Mouse (Mus musculus): ENCODE measurements around the gene Hist1h1t. TPM values are rescaled to one million over a fixed set of nuclear protein-coding genes. Genes with fewer than 3 reads are reported as not detected.

Gene Hist1h1t
- polyA plus RNA-seq, 1 experiment = not detected

GRCm38 (mm10) chr13:23693856-23694440, 1.7 kb upstream of the Hist1h1t start:
- H3K36me3 ChIP-seq (ENCODE audit: control insufficient read depth, insufficient read depth, low read length) = peaks cover 9% of the 10 kb centered on the region
- 34% methylated on average over 6 of the region's 6 CpGs for WGBS
- no peaks in the 10 kb centered on the region for H3K27me3 ChIP-seq (ENCODE audit: control insufficient read depth, insufficient read depth, low read length)
- H3K4me3 ChIP-seq (ENCODE audit: low read depth, low read length) = no peak overlapping the region
- TF ChIP-seq CTCF (IDR thresholded peaks at IDR 0.05; ENCODE audit: extremely low read depth, insufficient read length, insufficient replicate concordance, low read depth, low read length) (no peak), POLR2A (IDR thresholded peaks at IDR 0.05; ENCODE audit: low read depth, low read length) (no peak)
- H3K27ac ChIP-seq (ENCODE audit: insufficient read depth, low read depth, low read length) = peak overlapping the region; percentile 42
- H3K4me1 ChIP-seq (ENCODE audit: control insufficient read depth, insufficient read depth, insufficient read length, low read length) = peaks cover 8% of the 10 kb centered on the region

GRCm38 (mm10) chr13:23694956-23695355, 658 bp upstream of the Hist1h1t start:
- Histone ChIP-seq H3K27ac (ENCODE audit: insufficient read depth, low read depth, low read length) (no peak overlapping the region), H3K4me1 (ENCODE audit: control insufficient read depth, insufficient read depth, insufficient read length, low read length) (peaks cover 4% of the 10 kb centered on the region; the same call in 1 of the 2 replicates), H3K36me3 (ENCODE audit: control insufficient read depth, insufficient read depth, low read length) (peaks cover 9% of the 10 kb centered on the region), H3K27me3 (ENCODE audit: control insufficient read depth, insufficient read depth, low read length) (no peaks in the 10 kb centered on the region), H3K4me3 (ENCODE audit: low read depth, low read length) (no peak overlapping the region)
- TF ChIP-seq CTCF (IDR thresholded peaks at IDR 0.05; ENCODE audit: extremely low read depth, insufficient read length, insufficient replicate concordance, low read depth, low read length) (no peak), POLR2A (IDR thresholded peaks at IDR 0.05; ENCODE audit: low read depth, low read length) (no peak)
- WGBS = 96% methylated on average over 9 of the region's 9 CpGs

- H3K27ac ChIP-seq (ENCODE audit: insufficient read depth, low read depth, low read length) = no peak overlapping the region
- WGBS = 67% methylated on average over 15 of the region's 15 CpGs
These were observed 454 bp downstream of the Hist1h1t start for GRCm38 (mm10) chr13:23696061-23696474.

GRCm38 (mm10) chr13:23697491-23698299, 2.1 kb downstream of the Hist1h1t start:
- Histone ChIP-seq H3K4me1 (ENCODE audit: control insufficient read depth, insufficient read depth, insufficient read length, low read length) (peaks cover 6% of the 10 kb centered on the region; the same call in 1 of the 2 replicates), H3K27me3 (ENCODE audit: control insufficient read depth, insufficient read depth, low read length) (no peaks in the 10 kb centered on the region), H3K4me3 (ENCODE audit: low read depth, low read length) (peak overlapping the region; percentile 69), H3K27ac (ENCODE audit: insufficient read depth, low read depth, low read length) (peak overlapping the region; percentile 82), H3K36me3 (ENCODE audit: control insufficient read depth, insufficient read depth, low read length) (peaks cover 1% of the 10 kb centered on the region; the same call in 1 of the 2 replicates)
- TF ChIP-seq POLR2A (IDR thresholded peaks at IDR 0.05; ENCODE audit: low read depth, low read length) = no peak
- TF ChIP-seq CTCF (IDR thresholded peaks at IDR 0.05; ENCODE audit: extremely low read depth, insufficient read length, insufficient replicate concordance, low read depth, low read length) = peak; percentile 59; the same call in 1 of the 2 replicates
- under 1% methylated on average over 32 of the region's 32 CpGs for WGBS

More at GRCm38 (mm10) chr13:23696061-23696474, 454 bp downstream of the Hist1h1t start:
- Histone ChIP-seq H3K4me1 (ENCODE audit: control insufficient read depth, insufficient read depth, insufficient read length, low read length) (peaks cover 4% of the 10 kb centered on the region; the same call in 1 of the 2 replicates), H3K4me3 (ENCODE audit: low read depth, low read length) (no peak overlapping the region), H3K36me3 (ENCODE audit: control insufficient read depth, insufficient read depth, low read length) (peaks cover 6% of the 10 kb centered on the region), H3K27me3 (ENCODE audit: control insufficient read depth, insufficient read depth, low read length) (no peaks in the 10 kb centered on the region)
- TF ChIP-seq CTCF (IDR thresholded peaks at IDR 0.05; ENCODE audit: extremely low read depth, insufficient read length, insufficient replicate concordance, low read depth, low read length) = no peak
- no peak for TF ChIP-seq POLR2A (IDR thresholded peaks at IDR 0.05; ENCODE audit: low read depth, low read length)

DNA sequence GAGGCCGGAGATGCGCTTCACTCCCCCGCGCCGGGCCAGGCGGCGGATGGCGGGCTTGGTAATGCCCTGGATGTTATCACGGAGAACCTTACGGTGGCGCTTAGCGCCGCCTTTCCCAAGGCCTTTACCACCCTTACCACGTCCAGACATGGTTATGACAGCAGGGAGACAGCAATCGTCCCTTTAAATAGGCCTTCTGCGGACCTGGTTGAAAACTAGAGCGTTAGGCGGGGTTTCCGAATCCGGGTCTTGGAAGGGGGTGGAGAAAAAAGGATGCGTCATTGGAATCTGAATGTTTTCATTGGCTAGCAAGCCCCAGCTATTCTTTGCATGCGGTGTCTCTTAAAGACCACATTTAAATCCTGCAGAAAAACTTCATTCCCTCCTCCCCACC, 2.7 kb downstream of the Hist1h1t start, which contains the start of gene Hist1h4c:
Hist1h4c (minus strand) TSS at position 155 of the 394 bp plus-strand sequence.
- Histone ChIP-seq H3K4me3 (ENCODE audit: low read depth, low read length) (peak within 1 kb of the TSS; percentile 69), H3K36me3 (ENCODE audit: control insufficient read depth, insufficient read depth, low read length) (no peaks in the 10 kb centered on the region; the same call in 1 of the 2 replicates), H3K27me3 (ENCODE audit: control insufficient read depth, insufficient read depth, low read length) (no peaks in the 10 kb centered on the region), H3K4me1 (ENCODE audit: control insufficient read depth, insufficient read depth, insufficient read length, low read length) (peaks cover 5% of the 10 kb centered on the region; the same call in 1 of the 2 replicates), H3K27ac (ENCODE audit: insufficient read depth, low read depth, low read length) (peak within 1 kb of the TSS; percentile 82)
- under 1% methylated on average over 22 of the region's 22 CpGs for WGBS
- TF ChIP-seq POLR2A (IDR thresholded peaks at IDR 0.05; ENCODE audit: low read depth, low read length) = peak; percentile 100
- TF ChIP-seq CTCF (IDR thresholded peaks at IDR 0.05; ENCODE audit: extremely low read depth, insufficient read length, insufficient replicate concordance, low read depth, low read length) = 0 out of 2 replicates have a peak, but pooled peaks have one; percentile 7

GRCm38 (mm10) chr13:23698996-23699395, 3.4 kb downstream of the Hist1h1t start:
- Histone ChIP-seq H3K4me1 (ENCODE audit: control insufficient read depth, insufficient read depth, insufficient read length, low read length) (peaks cover 5% of the 10 kb centered on the region; the same call in 1 of the 2 replicates), H3K27me3 (ENCODE audit: control insufficient read depth, insufficient read depth, low read length) (no peaks in the 10 kb centered on the region), H3K36me3 (ENCODE audit: control insufficient read depth, insufficient read depth, low read length) (no peaks in the 10 kb centered on the region; the same call in 1 of the 2 replicates), H3K4me3 (ENCODE audit: low read depth, low read length) (no peak overlapping the region), H3K27ac (ENCODE audit: insufficient read depth, low read depth, low read length) (no peak overlapping the region)
- no peak for TF ChIP-seq POLR2A (IDR thresholded peaks at IDR 0.05; ENCODE audit: low read depth, low read length)
- no peak for TF ChIP-seq CTCF (IDR thresholded peaks at IDR 0.05; ENCODE audit: extremely low read depth, insufficient read length, insufficient replicate concordance, low read depth, low read length)
- WGBS = 58% methylated on average over 6 of the region's 6 CpGs
